Mouse (Mus musculus): ENCODE measurements at regions not wholly inside any gene's neighbourhood (a gene's known extent, or its start where the extent isn't known, plus 50 kb on each side); places are given as distances from the start of the nearest gene placed in this dataset.

DNA sequence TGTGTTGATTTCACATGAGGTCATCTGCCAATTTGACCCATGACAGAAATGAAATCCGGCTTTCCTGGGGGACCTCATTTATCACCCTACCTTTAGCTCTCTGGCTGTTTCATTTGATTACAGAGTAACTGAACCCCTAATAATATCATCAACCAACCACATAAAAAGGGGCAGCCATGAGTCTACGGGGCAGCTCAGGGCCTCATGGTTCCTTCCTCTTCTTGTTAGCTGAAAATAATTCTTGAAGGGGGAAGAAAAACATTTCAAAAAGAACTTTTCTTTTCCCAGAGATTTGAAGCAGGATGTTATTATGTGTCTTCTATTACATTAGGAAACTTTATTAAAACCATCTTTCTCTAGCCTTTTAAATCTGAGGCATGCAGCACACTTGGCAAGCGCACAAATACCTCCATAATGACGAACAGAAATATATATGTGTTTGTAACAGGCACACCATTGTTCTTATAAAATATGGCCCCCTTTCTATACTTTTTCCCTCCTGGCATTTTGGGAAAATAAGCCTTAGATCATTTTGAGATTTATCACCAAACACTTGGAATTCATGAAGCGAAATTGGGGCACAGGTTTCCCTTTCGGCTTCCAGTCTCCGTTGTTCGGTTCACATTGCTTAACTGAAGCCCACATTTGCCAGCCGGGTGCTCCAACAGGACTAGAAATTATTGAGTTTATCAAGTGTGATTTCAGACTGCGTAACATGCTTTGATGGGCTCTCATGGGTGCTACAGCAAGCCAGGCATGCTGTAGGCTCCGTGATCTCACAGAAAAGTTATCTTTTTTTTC is 90.7 kb upstream of the Irs2 start:
- 73% methylated on average over 11 of the region's 11 CpGs for WGBS
- TF ChIP-seq CTCF (IDR thresholded peaks at IDR 0.05; ENCODE audit: low read depth) = no peak
- no peak for TF ChIP-seq EP300 (IDR thresholded peaks at IDR 0.05; ENCODE audit: low read depth)
- no peak overlapping the region for H3K9ac ChIP-seq (replicated peaks; ENCODE audit: low read depth, low read length)
- peak overlapping the region; percentile 36 for H3K27ac ChIP-seq (ENCODE audit: low read depth)
- H3K4me3 ChIP-seq (ENCODE audit: low read depth, low read length) = no peak overlapping the region
- H3K9me3 ChIP-seq (replicated peaks; ENCODE audit: control insufficient read depth, low read length) = no peaks in the 10 kb centered on the region
- DNase-seq (ENCODE audit: low spot score) (no peak), ATAC-seq (ENCODE audit: insufficient read depth, low read depth) (no peak)
- H3K4me1 ChIP-seq (ENCODE audit: control insufficient read depth, insufficient read depth) = peaks cover 7% of the 10 kb centered on the region
- H3K4me2 ChIP-seq (ENCODE audit: low read depth, low read length) = no peak overlapping the region
- no peaks in the 10 kb centered on the region for H3K27me3 ChIP-seq (ENCODE audit: control insufficient read depth, insufficient read depth, low read length)
- H3K36me3 ChIP-seq (replicated peaks; ENCODE audit: control insufficient read depth, insufficient read depth, low read length) = no peaks in the 10 kb centered on the region

DNA sequence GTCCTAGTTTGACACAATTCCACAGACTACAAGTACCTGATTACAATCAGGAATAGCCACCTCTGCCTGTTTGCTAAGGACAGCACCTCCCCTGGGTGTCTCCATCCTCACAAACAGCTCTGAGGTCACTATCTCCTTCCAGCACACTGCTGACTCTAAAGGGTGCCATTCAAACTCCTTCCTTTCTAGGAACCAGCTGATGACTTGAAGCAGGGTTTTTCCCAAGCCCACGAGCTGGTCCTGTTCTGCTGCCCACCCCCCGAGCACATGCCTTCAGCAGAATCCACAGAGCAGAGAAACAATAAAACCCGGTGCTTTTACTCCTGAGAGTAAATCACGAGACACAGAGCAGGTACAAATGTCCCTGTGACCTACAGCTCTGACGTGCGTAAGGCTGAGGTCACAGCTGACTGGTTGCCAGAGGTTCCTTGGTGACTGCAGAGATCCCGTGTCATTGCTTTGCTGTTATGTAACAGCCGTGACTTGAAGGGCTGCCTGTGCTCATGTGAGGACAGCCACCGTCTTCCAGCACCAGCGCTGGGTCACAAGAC is 90.0 kb upstream of the Irs2 start:
- Histone ChIP-seq H3K27ac (ENCODE audit: low read depth) (peak overlapping the region; percentile 54; the same call in 1 of the 2 replicates), H3K4me1 (ENCODE audit: control insufficient read depth, insufficient read depth) (peaks cover 7% of the 10 kb centered on the region), H3K9ac (replicated peaks; ENCODE audit: low read depth, low read length) (no peak overlapping the region), H3K27me3 (ENCODE audit: control insufficient read depth, insufficient read depth, low read length) (no peaks in the 10 kb centered on the region), H3K36me3 (replicated peaks; ENCODE audit: control insufficient read depth, insufficient read depth, low read length) (no peaks in the 10 kb centered on the region), H3K4me3 (ENCODE audit: low read depth, low read length) (no peak overlapping the region), H3K9me3 (replicated peaks; ENCODE audit: control insufficient read depth, low read length) (no peaks in the 10 kb centered on the region), H3K4me2 (ENCODE audit: low read depth, low read length) (no peak overlapping the region)
- 23% methylated on average over 10 of the region's 10 CpGs for WGBS
- TF ChIP-seq EP300 (IDR thresholded peaks at IDR 0.05; ENCODE audit: low read depth) (peak; percentile 51; the same call in 1 of the 2 replicates), CTCF (IDR thresholded peaks at IDR 0.05; ENCODE audit: low read depth) (no peak)
- peak; percentile 92 for ATAC-seq (ENCODE audit: insufficient read depth, low read depth)
- peak; percentile 76 for DNase-seq (ENCODE audit: low spot score)

DNA sequence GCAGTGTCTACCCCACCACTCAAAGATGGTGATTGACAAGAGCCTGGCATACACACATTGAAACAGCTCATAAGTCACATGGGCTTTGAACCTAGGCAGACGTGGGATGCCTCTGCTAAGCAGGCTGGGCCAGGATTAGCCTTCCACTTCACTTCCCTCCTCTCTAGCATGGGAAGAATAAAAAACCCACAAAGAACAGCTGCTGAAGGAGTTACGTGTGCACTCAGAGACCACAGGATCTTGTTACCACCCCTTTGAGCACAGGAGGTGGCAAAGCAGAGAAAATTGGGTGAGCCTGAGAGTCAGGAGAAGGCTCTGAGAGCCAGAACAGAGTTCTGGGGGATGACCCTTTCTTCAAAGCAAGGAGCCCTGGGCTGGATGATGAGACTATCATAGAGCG is 89.6 kb upstream of the Irs2 start:
- H3K9me3 ChIP-seq (replicated peaks; ENCODE audit: control insufficient read depth, low read length) = no peaks in the 10 kb centered on the region
- no peak overlapping the region for H3K4me2 ChIP-seq (ENCODE audit: low read depth, low read length)
- no peaks in the 10 kb centered on the region for H3K27me3 ChIP-seq (ENCODE audit: control insufficient read depth, insufficient read depth, low read length)
- DNase-seq (ENCODE audit: low spot score) (no peak), ATAC-seq (ENCODE audit: insufficient read depth, low read depth) (no peak)
- no peaks in the 10 kb centered on the region for H3K36me3 ChIP-seq (replicated peaks; ENCODE audit: control insufficient read depth, insufficient read depth, low read length)
- peaks cover 7% of the 10 kb centered on the region for H3K4me1 ChIP-seq (ENCODE audit: control insufficient read depth, insufficient read depth)
- H3K9ac ChIP-seq (replicated peaks; ENCODE audit: low read depth, low read length) = no peak overlapping the region
- H3K4me3 ChIP-seq (ENCODE audit: low read depth, low read length) = no peak overlapping the region
- TF ChIP-seq EP300 (IDR thresholded peaks at IDR 0.05; ENCODE audit: low read depth) (no peak), CTCF (IDR thresholded peaks at IDR 0.05; ENCODE audit: low read depth) (no peak)
- 70% methylated on average over 3 of the region's 3 CpGs for WGBS
- H3K27ac ChIP-seq (ENCODE audit: low read depth) = no peak overlapping the region

DNA sequence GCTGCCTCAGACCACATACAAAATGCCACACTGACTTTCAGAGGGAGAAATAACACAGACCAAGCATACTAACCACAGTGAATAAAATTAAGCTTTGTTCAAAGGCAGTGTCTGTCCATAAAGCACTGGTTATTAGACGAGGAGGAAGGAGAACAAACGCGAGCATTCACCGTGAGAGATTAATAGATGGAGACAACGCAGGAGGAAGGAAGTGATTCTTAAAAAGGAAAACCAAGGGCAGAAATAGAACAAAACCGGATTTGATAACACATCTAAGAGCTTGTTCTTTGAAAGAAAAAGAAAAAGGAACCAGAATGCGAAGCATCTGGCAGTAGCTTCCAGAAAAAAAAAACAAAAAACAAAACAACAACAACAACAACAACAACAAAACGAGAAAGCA is 86.3 kb upstream of the Irs2 start:
- no peak for DNase-seq (ENCODE audit: low spot score)
- no peak for ATAC-seq (ENCODE audit: insufficient read depth, low read depth)
- Histone ChIP-seq H3K9me3 (replicated peaks; ENCODE audit: control insufficient read depth, low read length) (no peaks in the 10 kb centered on the region), H3K36me3 (replicated peaks; ENCODE audit: control insufficient read depth, insufficient read depth, low read length) (no peaks in the 10 kb centered on the region), H3K27me3 (ENCODE audit: control insufficient read depth, insufficient read depth, low read length) (no peaks in the 10 kb centered on the region), H3K9ac (replicated peaks; ENCODE audit: low read depth, low read length) (no peak overlapping the region), H3K4me3 (ENCODE audit: low read depth, low read length) (no peak overlapping the region), H3K27ac (ENCODE audit: low read depth) (no peak overlapping the region), H3K4me1 (ENCODE audit: control insufficient read depth, insufficient read depth) (peaks cover 7% of the 10 kb centered on the region), H3K4me2 (ENCODE audit: low read depth, low read length) (no peak overlapping the region)
- TF ChIP-seq CTCF (IDR thresholded peaks at IDR 0.05; ENCODE audit: low read depth) (no peak), EP300 (IDR thresholded peaks at IDR 0.05; ENCODE audit: low read depth) (no peak)
- 53% methylated on average over 8 of the region's 8 CpGs for WGBS

DNA sequence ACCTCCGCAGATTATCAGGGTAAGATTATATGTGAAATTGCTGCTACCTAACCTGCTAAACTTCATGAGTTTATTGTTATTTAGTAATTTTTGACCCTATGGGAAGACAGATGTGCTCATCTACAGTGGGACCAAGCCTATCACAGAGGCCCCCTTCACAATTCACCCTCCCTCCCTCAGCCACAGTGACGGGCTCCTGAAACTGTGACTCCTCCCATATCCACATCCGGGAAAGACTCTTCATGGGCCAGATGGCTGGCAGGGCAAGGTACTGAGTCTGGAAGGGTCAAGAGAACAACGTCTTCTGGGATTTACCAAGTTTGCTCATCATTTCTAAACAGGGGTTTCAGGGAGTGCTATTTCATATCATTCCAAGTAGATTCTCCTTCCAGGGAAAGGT is 84.1 kb upstream of the Irs2 start:
- no peak for DNase-seq (ENCODE audit: low spot score)
- ATAC-seq (ENCODE audit: insufficient read depth, low read depth) = no peak
- Histone ChIP-seq H3K36me3 (replicated peaks; ENCODE audit: control insufficient read depth, insufficient read depth, low read length) (no peaks in the 10 kb centered on the region), H3K9me3 (replicated peaks; ENCODE audit: control insufficient read depth, low read length) (no peaks in the 10 kb centered on the region), H3K4me3 (ENCODE audit: low read depth, low read length) (no peak overlapping the region), H3K4me1 (ENCODE audit: control insufficient read depth, insufficient read depth) (no peaks in the 10 kb centered on the region), H3K4me2 (ENCODE audit: low read depth, low read length) (no peak overlapping the region), H3K27me3 (ENCODE audit: control insufficient read depth, insufficient read depth, low read length) (no peaks in the 10 kb centered on the region), H3K9ac (replicated peaks; ENCODE audit: low read depth, low read length) (no peak overlapping the region), H3K27ac (ENCODE audit: low read depth) (no peak overlapping the region)
- WGBS = 45% methylated on average over 4 of the region's 4 CpGs
- TF ChIP-seq CTCF (IDR thresholded peaks at IDR 0.05; ENCODE audit: low read depth) = no peak
- TF ChIP-seq EP300 (IDR thresholded peaks at IDR 0.05; ENCODE audit: low read depth) = no peak

All from heart, postnatal 0 days (tissue).